Mouse (Mus musculus) intestine, embryonic 16.5 days (tissue): ENCODE data around the gene Carmil2. TPM values are rescaled to one million over a fixed set of nuclear protein-coding genes. Genes with fewer than 3 reads are reported as not detected.
A peak's percentile ranks its signal among the peaks of the same experiment; 100 is the strongest.

Source experiments
- ATAC-seq: fragments of 200-750 bp; cut with Nextera tagmentation; 2 replicates; pipeline ENCODE4 v1.8.0; 2017; ENCODE audit warnings: moderate TSS enrichment, moderate library complexity
- H3K27ac ChIP-seq: fragments of 300-500 bp; sonication (generic); 2 replicates; pipeline ENCODE4 v1.5.1; 2014; ENCODE audit warnings: mild to moderate bottlenecking, low read length
- H3K27me3 ChIP-seq: fragments of 300-500 bp; sonication (generic); replicated peaks from 2 replicates; pipeline ENCODE4 v1.6.1; 2014; ENCODE audit warnings: low read length, control low read depth, mixed read lengths; ENCODE audit not compliant: control insufficient read depth, insufficient read depth
- H3K36me3 ChIP-seq: fragments of 300-500 bp; sonication (generic); 2 replicates; pipeline ENCODE4 v1.6.1; 2014; ENCODE audit warnings: low read length, control low read depth; ENCODE audit not compliant: control insufficient read depth, insufficient read depth
- H3K4me1 ChIP-seq: fragments of 300-500 bp; sonication (generic); 2 replicates; pipeline ENCODE4 v1.6.1; 2014; ENCODE audit warnings: low read length, control low read depth, mixed read lengths; ENCODE audit not compliant: control insufficient read depth, insufficient read depth
- H3K4me2 ChIP-seq: fragments of 300-500 bp; sonication (generic); 2 replicates; pipeline ENCODE4 v1.6.1; 2014; ENCODE audit warnings: low read depth, low read length, control low read depth
- H3K4me3 ChIP-seq: fragments of 300-500 bp; sonication (generic); 2 replicates; pipeline ENCODE4 v1.5.1; 2014; ENCODE audit warnings: mild to moderate bottlenecking, low read length
- H3K9ac ChIP-seq: fragments of 300-500 bp; sonication (generic); 2 replicates; pipeline ENCODE4 v1.6.1; 2014; ENCODE audit warnings: low read depth, low read length
- H3K9me3 ChIP-seq: fragments of 300-500 bp; sonication (generic); 2 replicates; pipeline ENCODE4 v1.6.1; 2016; ENCODE audit warnings: low read length, control low read depth; ENCODE audit not compliant: control insufficient read depth
- WGBS: fragments of 180-500 bp; shearing (Covaris S2); extraction: QIAGEN DNeasy Blood & Tissue Kit; methylation state at CpG from one replicate; pipeline ENCODE4 v1.1.7; 2014; 5-methylcytosine and 5-hydroxymethylcytosine counted together
- polyA plus RNA-seq: library from polyadenylated mRNA; unstranded; fragments of >200 nt; fragmentation: Nextera tagmentation; extraction: Ambion mirVana; gene quantifications from 2 replicates; pipeline ENCODE4 v1.2.1, GENCODE M21; 2015

The Carmil2 gene
- 0.64 and 0.79 TPM in 2 replicates for polyA plus RNA-seq

DNA sequence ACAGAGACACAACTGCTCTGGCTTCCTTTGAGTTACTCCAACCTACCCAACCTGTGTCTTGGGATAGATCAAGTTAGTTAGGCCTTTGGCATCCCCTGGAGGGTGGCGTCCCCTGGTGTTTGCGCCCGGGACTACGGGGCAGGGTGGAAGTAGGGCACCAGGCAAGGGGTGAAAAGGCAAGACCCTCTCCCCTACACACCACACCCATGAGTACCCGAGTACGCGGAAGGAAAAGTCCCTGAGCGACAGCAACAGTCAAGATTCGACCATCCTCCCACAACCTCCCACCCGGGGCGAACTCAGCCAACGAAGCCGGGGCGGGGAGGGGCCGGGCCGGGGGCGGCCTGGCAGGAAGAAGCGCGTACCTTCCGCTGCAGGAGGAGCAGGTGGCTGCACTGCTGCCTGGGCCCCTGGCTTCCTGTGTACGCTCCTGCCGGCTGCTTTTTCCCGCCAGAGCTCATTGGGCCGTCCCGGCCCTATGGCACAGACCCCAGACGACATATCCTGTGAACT is at the start of gene Carmil2:
Carmil2 (plus strand) TSS at position 479 of the 513 bp plus-strand sequence.
- WGBS: 11% methylated on average over 26 of the region's 26 CpGs
- Histone ChIP-seq H3K27me3 (no peaks in the 10 kb centered on the region), H3K27ac (no peak within 1 kb of the TSS; the same call in 1 of the 2 replicates), H3K4me2 (peak within 1 kb of the TSS; percentile 42), H3K36me3 (peaks cover 16% of the 10 kb centered on the region), H3K9me3 (no peaks in the 10 kb centered on the region), H3K4me1 (no peaks in the 10 kb centered on the region), H3K4me3 (peak within 1 kb of the TSS; percentile 25), H3K9ac (0 out of 2 replicates have a peak within 1 kb of the TSS, but pooled peaks have one; percentile 24)
- peak; percentile 51; the same call in 1 of the 2 replicates for ATAC-seq

DNA sequence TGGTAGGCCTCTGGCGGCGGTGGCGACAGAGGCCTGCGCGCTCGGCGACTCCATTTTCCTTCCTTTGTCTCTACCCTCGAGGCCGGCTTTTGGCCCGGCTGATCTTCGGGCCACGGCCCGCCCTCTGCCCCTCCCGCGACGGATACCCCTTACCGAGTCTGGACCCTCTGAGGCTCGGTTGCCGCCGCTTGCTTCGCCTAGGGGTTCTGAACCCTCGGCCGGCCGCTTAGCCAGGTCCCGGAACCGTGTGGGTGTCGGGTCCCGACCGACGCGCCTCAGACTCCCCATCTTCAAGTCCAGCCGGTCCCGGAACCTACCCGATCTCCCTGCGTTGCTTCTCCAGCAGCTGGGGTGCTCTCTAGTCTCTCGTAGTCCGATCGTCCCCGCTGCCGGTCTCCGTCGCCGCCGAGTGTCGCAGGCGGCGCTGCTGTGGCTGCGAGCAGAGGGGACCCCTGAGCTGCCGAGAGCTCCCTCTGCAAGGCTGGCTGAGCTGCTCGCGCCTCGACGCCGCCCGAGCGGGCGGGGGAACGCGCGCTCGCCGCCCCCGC is 49.0 kb upstream of the Carmil2 start, which contains the start of gene Agrp:
Agrp (minus strand) TSS at position 431 of the 548 bp plus-strand sequence.
- peak; percentile 37 for ATAC-seq
- H3K4me1 ChIP-seq: peaks cover 14% of the 10 kb centered on the region
- H3K9me3 ChIP-seq: no peaks in the 10 kb centered on the region
- peak within 1 kb of the TSS; percentile 96 for H3K9ac ChIP-seq
- H3K27me3 ChIP-seq: no peaks in the 10 kb centered on the region
- peak within 1 kb of the TSS; percentile 83 for H3K4me3 ChIP-seq
- H3K4me2 ChIP-seq: peak within 1 kb of the TSS; percentile 76
- no peaks in the 10 kb centered on the region for H3K36me3 ChIP-seq
- under 1% methylated on average over 63 of the region's 63 CpGs for WGBS
- peak within 1 kb of the TSS; percentile 100 for H3K27ac ChIP-seq

DNA sequence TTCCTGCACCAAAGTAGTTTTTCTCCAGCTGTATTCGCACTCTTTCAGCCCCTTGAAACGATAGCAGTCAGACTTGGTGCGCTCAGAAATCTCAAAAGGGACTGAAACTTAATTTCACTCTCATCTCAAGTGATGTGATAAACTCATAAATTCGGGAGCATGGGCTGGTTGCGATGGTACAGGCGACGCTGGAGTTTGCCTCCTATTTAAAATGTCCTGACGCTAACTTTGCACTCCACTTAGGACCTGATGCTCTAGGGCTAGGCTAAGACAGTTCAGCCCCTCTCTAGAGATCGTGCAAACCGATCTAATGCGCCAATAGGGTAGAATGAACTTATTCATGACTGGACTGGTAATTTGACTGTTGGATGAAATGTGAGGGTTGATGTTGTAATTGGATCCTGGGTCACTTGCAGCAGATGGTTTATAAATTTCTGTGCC is 48.5 kb upstream of the Carmil2 start:
- WGBS: under 1% methylated on average over 11 of the region's 11 CpGs
- Histone ChIP-seq H3K4me1 (peaks cover 14% of the 10 kb centered on the region), H3K27me3 (no peaks in the 10 kb centered on the region), H3K36me3 (no peaks in the 10 kb centered on the region), H3K9me3 (no peaks in the 10 kb centered on the region), H3K27ac (peak overlapping the region; percentile 100), H3K9ac (peak overlapping the region; percentile 96), H3K4me2 (peak overlapping the region; percentile 75), H3K4me3 (peak overlapping the region; percentile 83)
- ATAC-seq: no peak

DNA sequence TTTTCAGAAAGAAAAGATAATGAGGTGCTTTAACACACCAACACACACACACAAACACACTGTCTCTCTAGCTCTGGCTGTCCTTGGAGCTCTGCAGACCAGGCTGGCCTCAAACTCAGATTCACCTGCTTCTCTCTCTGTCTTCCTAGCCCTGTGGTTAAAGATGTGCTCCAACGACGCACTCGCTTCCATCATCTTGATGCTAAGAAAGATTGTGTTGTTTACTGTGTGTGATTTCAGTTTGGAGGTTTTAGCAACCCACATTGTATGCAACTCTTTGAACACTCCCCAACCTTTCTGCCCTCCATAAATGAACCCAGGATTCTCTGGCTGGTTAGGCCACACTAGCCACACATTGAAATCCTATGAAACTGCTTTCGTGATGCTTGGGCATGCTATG is 47.6 kb upstream of the Carmil2 start:
- no peaks in the 10 kb centered on the region for H3K9me3 ChIP-seq
- 80% methylated on average over 4 of the region's 4 CpGs for WGBS
- no peaks in the 10 kb centered on the region; the same call in 1 of the 2 replicates for H3K36me3 ChIP-seq
- peak overlapping the region; percentile 29; the same call in 1 of the 2 replicates for H3K9ac ChIP-seq
- H3K4me3 ChIP-seq: peak overlapping the region; percentile 12; the same call in 1 of the 2 replicates
- peak overlapping the region; percentile 40 for H3K4me2 ChIP-seq
- peak overlapping the region; percentile 28; the same call in 1 of the 2 replicates for H3K27ac ChIP-seq
- no peaks in the 10 kb centered on the region for H3K27me3 ChIP-seq
- peaks cover 14% of the 10 kb centered on the region for H3K4me1 ChIP-seq
- no peak for ATAC-seq

DNA sequence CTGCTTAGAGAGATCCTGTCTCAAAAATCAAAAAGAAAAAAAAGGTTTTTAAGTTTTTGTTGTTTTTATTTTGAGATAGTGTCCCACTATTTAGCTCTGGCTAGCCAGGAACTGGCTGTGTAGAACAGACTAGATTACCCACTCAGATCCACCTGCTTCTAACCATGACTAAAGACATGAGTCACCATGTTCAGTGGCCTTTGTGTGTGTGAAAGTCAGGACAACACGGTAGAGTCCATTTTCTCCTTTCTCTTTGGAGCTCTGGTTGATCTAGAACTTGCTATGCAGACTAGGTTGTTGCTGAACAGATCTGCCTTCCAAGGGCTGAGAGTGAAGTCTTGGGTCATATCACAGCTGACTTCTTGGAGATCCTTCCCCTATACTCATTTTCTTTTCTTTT is 46.2 kb upstream of the Carmil2 start:
- no peaks in the 10 kb centered on the region for H3K9me3 ChIP-seq
- H3K4me2 ChIP-seq: no peak overlapping the region
- no peaks in the 10 kb centered on the region for H3K27me3 ChIP-seq
- peaks cover 14% of the 10 kb centered on the region for H3K4me1 ChIP-seq
- no peak overlapping the region for H3K4me3 ChIP-seq
- H3K9ac ChIP-seq: no peak overlapping the region
- no peak for ATAC-seq
- no peak overlapping the region for H3K27ac ChIP-seq
- H3K36me3 ChIP-seq: no peaks in the 10 kb centered on the region; the same call in 1 of the 2 replicates
- WGBS: 72% methylated on average over 1 of the region's 1 CpGs

DNA sequence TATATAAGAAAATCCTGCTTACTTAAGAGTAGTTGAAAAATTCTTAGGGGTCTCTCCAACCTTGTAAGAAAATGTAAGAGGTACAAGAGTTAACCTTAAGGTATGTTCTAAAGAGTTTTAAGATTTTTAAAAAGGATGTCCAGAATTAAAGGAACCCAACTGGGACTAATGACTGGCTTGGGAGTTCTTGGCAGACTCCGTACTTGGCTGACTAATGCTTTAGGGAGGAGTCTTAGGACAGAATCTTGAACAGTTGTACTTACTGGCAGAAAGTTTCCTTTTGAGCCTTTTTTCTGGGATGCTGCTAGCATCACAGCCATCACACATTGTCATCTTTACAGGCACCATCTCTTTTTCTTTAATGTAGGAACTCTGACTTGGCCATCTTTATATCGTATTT is 45.6 kb upstream of the Carmil2 start:
- no peaks in the 10 kb centered on the region for H3K27me3 ChIP-seq
- no peak overlapping the region for H3K4me3 ChIP-seq
- 73% methylated on average over 2 of the region's 2 CpGs for WGBS
- no peak overlapping the region for H3K27ac ChIP-seq
- no peaks in the 10 kb centered on the region for H3K9me3 ChIP-seq
- H3K36me3 ChIP-seq: no peaks in the 10 kb centered on the region; the same call in 1 of the 2 replicates
- peaks cover 14% of the 10 kb centered on the region for H3K4me1 ChIP-seq
- H3K9ac ChIP-seq: no peak overlapping the region
- ATAC-seq: no peak
- H3K4me2 ChIP-seq: no peak overlapping the region

DNA sequence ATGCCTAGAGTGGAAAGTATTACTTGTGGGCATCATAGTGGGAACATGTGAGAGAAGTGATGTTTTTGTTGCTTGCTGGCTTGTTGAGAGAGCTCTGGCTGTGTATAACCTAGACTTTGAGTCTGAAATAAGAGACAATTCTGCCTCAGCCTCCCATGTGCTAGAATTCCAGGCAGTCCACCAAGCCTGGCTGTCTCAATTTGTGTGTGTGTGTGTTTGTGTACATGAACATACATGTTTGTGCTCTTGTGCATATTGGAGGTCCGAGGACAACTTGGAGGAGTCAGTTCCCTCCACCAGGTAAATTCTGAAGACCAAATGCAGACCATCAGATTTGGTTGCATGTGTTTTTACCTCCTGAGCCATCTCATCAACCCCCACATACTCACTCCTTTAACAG is 40.9 kb upstream of the Carmil2 start:
- 85% methylated on average over 1 of the region's 1 CpGs for WGBS
- no peak overlapping the region for H3K9ac ChIP-seq

DNA sequence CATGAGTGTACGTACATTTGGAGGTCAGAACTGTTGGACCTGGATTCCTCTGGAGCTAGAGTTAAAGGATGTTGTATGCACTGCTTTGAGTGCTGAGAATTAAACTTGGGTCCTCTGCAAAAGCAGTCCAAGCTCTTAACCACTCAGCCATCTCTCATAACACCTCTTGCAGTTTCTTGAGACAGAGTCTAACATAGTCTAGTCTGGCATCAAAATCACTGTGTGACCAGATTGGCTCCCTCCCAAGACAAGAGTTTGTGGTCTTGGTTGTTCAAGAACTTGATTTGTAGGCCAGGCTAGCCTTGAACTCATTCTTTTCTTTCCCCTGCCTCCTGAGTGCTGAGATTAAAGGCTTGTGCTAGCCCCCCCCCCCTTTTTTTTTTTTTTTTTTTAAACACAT is 37.1 kb upstream of the Carmil2 start:
- 0 out of 2 replicates have a peak, but pooled peaks cover 4% of the 10 kb centered on the region for H3K36me3 ChIP-seq
- H3K4me3 ChIP-seq: no peak overlapping the region
- no peaks in the 10 kb centered on the region for H3K9me3 ChIP-seq
- no peak overlapping the region for H3K27ac ChIP-seq
- ATAC-seq: no peak
- H3K4me2 ChIP-seq: no peak overlapping the region
- no peaks in the 10 kb centered on the region for H3K27me3 ChIP-seq
- 95% methylated on average over 1 of the region's 1 CpGs for WGBS
- H3K9ac ChIP-seq: no peak overlapping the region
- H3K4me1 ChIP-seq: peaks cover 3% of the 10 kb centered on the region; the same call in 1 of the 2 replicates

More for the DNA sequence above, 40.9 kb upstream of the Carmil2 start:
- no peak overlapping the region for H3K4me2 ChIP-seq
- no peaks in the 10 kb centered on the region for H3K9me3 ChIP-seq
- no peak for ATAC-seq
- no peaks in the 10 kb centered on the region; the same call in 1 of the 2 replicates for H3K36me3 ChIP-seq
- H3K27me3 ChIP-seq: no peaks in the 10 kb centered on the region
- no peak overlapping the region for H3K27ac ChIP-seq
- H3K4me3 ChIP-seq: no peak overlapping the region
- no peaks in the 10 kb centered on the region; the same call in none of the 2 replicates for H3K4me1 ChIP-seq

DNA sequence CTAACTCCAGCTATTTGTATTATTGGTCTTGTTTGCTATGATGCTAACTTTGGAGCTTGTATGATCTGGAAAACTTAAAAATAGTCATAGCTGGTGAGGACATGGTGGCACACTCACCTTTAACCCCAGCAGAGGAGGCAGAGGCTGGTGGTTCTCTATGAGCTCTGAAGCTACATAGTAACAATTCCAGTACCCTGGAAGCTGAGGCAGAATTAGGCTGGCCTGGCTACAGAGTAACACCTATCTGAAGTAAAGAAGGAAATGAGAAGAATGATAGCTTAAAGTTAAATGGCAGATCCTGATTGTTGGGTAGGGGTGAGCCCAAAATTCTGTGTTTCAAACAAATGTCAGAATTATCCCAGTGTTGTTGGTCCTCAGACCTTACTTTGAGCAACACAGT is 28.4 kb upstream of the Carmil2 start:
- Histone ChIP-seq H3K9ac (no peak overlapping the region), H3K9me3 (no peaks in the 10 kb centered on the region), H3K27me3 (no peaks in the 10 kb centered on the region), H3K36me3 (peaks cover 8% of the 10 kb centered on the region), H3K4me1 (no peaks in the 10 kb centered on the region), H3K4me2 (no peak overlapping the region), H3K4me3 (no peak overlapping the region), H3K27ac (no peak overlapping the region)
- ATAC-seq: no peak
